Mouse (Mus musculus) C2C12 (cell line): ENCODE measurements at regions not wholly inside any gene's neighbourhood (a gene's known extent, or its start where the extent isn't known, plus 50 kb on each side); places are given as distances from the start of the nearest gene placed in this dataset.

Experiments used
- CTCF ChIP-seq: IDR thresholded peaks from one replicate; pipeline ENCODE4 v1.5.1; 2011; ENCODE audit not compliant: control insufficient read depth, insufficient read depth, insufficient read length
- FOSL1 ChIP-seq: IDR thresholded peaks from one replicate; pipeline ENCODE4 v1.8.0; 2011; ENCODE audit warnings: mild to moderate bottlenecking, low read length; ENCODE audit not compliant: poor library complexity, insufficient read depth, severe bottlenecking

DNA sequence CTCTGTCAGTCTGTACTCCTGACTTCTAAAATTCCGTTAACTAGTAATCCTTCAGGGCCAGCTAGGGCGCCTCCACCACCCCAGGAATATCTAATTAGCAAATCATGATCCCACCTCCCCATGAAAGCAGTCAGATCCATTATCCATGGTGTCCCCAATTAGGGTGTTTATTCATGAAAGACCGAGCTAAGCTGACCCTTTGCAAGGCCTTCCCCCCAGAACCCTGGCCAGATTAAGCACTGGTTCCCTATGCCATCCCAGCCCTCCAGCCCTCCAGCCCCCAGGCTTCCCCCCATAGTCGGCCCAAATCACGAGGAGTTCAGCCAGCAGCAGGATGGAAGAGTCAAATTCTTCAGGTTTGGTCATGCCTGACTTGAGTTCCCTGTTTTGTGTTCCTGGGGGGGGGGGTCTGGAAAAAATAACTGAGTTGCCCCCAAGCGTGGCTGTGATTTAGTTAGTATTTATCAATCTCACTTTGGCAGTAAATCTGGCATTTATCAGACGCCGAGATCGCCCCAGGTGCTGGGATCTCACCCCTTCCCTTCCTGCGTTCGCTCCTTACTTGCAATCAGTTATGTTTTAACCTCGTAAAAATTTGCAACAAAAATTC, 272.7 kb upstream of the Sall1 start:
- TF ChIP-seq CTCF (no peak), FOSL1 (no peak)
